Mouse (Mus musculus) heart, adult 2 months (tissue): ENCODE results near the gene Cnpy4.

Source experiments
- CTCF ChIP-seq: fragments of 200-600 bp; IDR thresholded peaks from 2 replicates; pipeline ENCODE4 v1.8.1; 2022; ENCODE audit warnings: antibody characterized with exemption, mild to moderate bottlenecking, moderate library complexity
- EP300 ChIP-seq: fragments of 200-500 bp; IDR thresholded peaks from 2 replicates; pipeline ENCODE4 v1.6.1; 2011; ENCODE audit warnings: low read depth, low read length, control low read depth; ENCODE audit not compliant: insufficient read depth

- TF ChIP-seq CTCF: no peak
- TF ChIP-seq EP300: no peak
Observed at GRCm38 (mm10) chr5:138186950-138187638, at the start of gene Cnpy4, which contains the start of gene Taf6.
